Mouse (Mus musculus) liver, adult 2 months (tissue): ENCODE measurements around the gene Pnpla5. TPM values are rescaled to one million over a fixed set of nuclear protein-coding genes. Genes with fewer than 3 reads are reported as not detected.

Experiments used
- DNase-seq: peaks from one replicate; pipeline ENCODE4 v3.0.0-alpha.2; 2011; ENCODE audit warnings: low read depth, low spot score; ENCODE audit errors: extremely low read depth
- H3K27ac ChIP-seq: fragments of 200-500 bp; replicated peaks from 2 replicates; pipeline ENCODE4 v1.5.1; 2012; ENCODE audit warnings: low read depth, mild to moderate bottlenecking, control low read depth, inconsistent platforms, low read length; ENCODE audit not compliant: insufficient read depth
- H3K27me3 ChIP-seq: fragments of 200-500 bp; 2 replicates; pipeline ENCODE4 v1.6.1; 2012; ENCODE audit warnings: mild to moderate bottlenecking, moderate library complexity, low read length, inconsistent platforms; ENCODE audit not compliant: control insufficient read depth, insufficient read depth
- H3K36me3 ChIP-seq: fragments of 200-500 bp; 2 replicates; pipeline ENCODE4 v1.6.1; 2012; ENCODE audit warnings: low read length, inconsistent platforms; ENCODE audit not compliant: control insufficient read depth, insufficient read depth
- H3K4me1 ChIP-seq: fragments of 200-500 bp; 2 replicates; pipeline ENCODE4 v1.6.1; 2011; ENCODE audit warnings: low read length; ENCODE audit not compliant: control insufficient read depth, insufficient read depth
- H3K4me3 ChIP-seq: fragments of 200-500 bp; 2 replicates; pipeline ENCODE4 v1.5.1; 2011; ENCODE audit warnings: low read depth, mild to moderate bottlenecking, control low read depth, low read length, moderate library complexity; ENCODE audit not compliant: insufficient read depth
- H3K79me2 ChIP-seq: fragments of 200-500 bp; 2 replicates; pipeline ENCODE4 v1.6.1; 2012; ENCODE audit warnings: inconsistent platforms, mild to moderate bottlenecking, low read length, moderate library complexity; ENCODE audit not compliant: control insufficient read depth, insufficient read depth
- H3K9ac ChIP-seq: fragments of 200-500 bp; 2 replicates; pipeline ENCODE4 v1.6.1; 2012; ENCODE audit warnings: low read depth, mild to moderate bottlenecking, control low read depth, inconsistent platforms, low read length
- CTCF ChIP-seq: fragments of 200-500 bp; IDR thresholded peaks from 2 replicates; pipeline ENCODE4 v1.5.1; 2011; ENCODE audit warnings: low read depth, low read length, control low read depth
- POLR2A ChIP-seq: fragments of 200-500 bp; IDR thresholded peaks from 2 replicates; pipeline ENCODE4 v1.6.1; 2011; ENCODE audit warnings: low read length, control low read depth; ENCODE audit not compliant: insufficient read depth; ENCODE audit errors: extremely low read depth
- WGBS: fragments of 180-500 bp; shearing (Covaris S2); methylation state at CpG from one replicate; pipeline ENCODE4 v1.1.7; 2018; 5-methylcytosine and 5-hydroxymethylcytosine counted together
- polyA plus RNA-seq: library from polyadenylated mRNA; depleted of rRNA; stranded (reverse); fragments of >200 nt; gene quantifications from 2 replicates; pipeline ENCODE4 v1.2.3, GENCODE M21; 2012; rRNA removed
- total RNA-seq: library from RNA; depleted of rRNA; stranded (reverse); fragments of >200 nt; gene quantifications from 2 replicates; pipeline ENCODE4 v1.2.3, GENCODE M21; 2014; rRNA removed

Gene Pnpla5
- total RNA-seq: 0.07 and 0.28 TPM in 2 replicates
- 0.13 TPM in 1 of 2 replicates, not detected in the other for polyA plus RNA-seq

- WGBS: 71% methylated on average over 8 of the region's 8 CpGs
Measured at GRCm38 (mm10) chr15:84123075-84123474, at the start of gene Pnpla5. TSS of gene Pnpla5 (minus strand) at chr15:84123175.

GRCm38 (mm10) chr15:84171166-84171565 is 48.2 kb upstream of the Pnpla5 start:
- DNase-seq: no peak
- H3K27me3 ChIP-seq: no peaks in the 10 kb centered on the region
- 93% methylated on average over 7 of the region's 7 CpGs for WGBS
- H3K4me3 ChIP-seq: no peak overlapping the region
- no peak overlapping the region for H3K27ac ChIP-seq
- H3K36me3 ChIP-seq: peaks cover 13% of the 10 kb centered on the region; the same call in 1 of the 2 replicates
- no peak for TF ChIP-seq POLR2A
- no peak for TF ChIP-seq CTCF
- H3K4me1 ChIP-seq: peaks cover 5% of the 10 kb centered on the region
- no peak overlapping the region for H3K9ac ChIP-seq
- no peaks in the 10 kb centered on the region for H3K79me2 ChIP-seq

More at GRCm38 (mm10) chr15:84123075-84123474, at the start of gene Pnpla5:
- Histone ChIP-seq H3K36me3 (no peaks in the 10 kb centered on the region), H3K4me1 (peaks cover 2% of the 10 kb centered on the region; the same call in 1 of the 2 replicates), H3K27ac (no peak within 1 kb of the TSS), H3K4me3 (no peak within 1 kb of the TSS), H3K9ac (no peak within 1 kb of the TSS), H3K79me2 (no peaks in the 10 kb centered on the region), H3K27me3 (no peaks in the 10 kb centered on the region)
- no peak for DNase-seq
- no peak for TF ChIP-seq CTCF

- WGBS: 31% methylated on average over 1 of the region's 1 CpGs
- H3K79me2 ChIP-seq: no peaks in the 10 kb centered on the region
- no peak for TF ChIP-seq CTCF
- no peak overlapping the region; the same call in 1 of the 2 replicates for H3K27ac ChIP-seq
- H3K4me1 ChIP-seq: peaks cover 5% of the 10 kb centered on the region
- H3K27me3 ChIP-seq: no peaks in the 10 kb centered on the region
- H3K4me3 ChIP-seq: no peak overlapping the region
- no peak overlapping the region for H3K9ac ChIP-seq
- DNase-seq: peak; percentile 80
- peaks cover 8% of the 10 kb centered on the region; the same call in 1 of the 2 replicates for H3K36me3 ChIP-seq
Measured at GRCm38 (mm10) chr15:84169511-84169910, 46.5 kb upstream of the Pnpla5 start.

- Histone ChIP-seq H3K27ac (peak overlapping the region; percentile 74), H3K9ac (peak overlapping the region; percentile 87), H3K4me1 (peaks cover 5% of the 10 kb centered on the region), H3K4me3 (peak overlapping the region; percentile 85), H3K79me2 (no peaks in the 10 kb centered on the region), H3K27me3 (no peaks in the 10 kb centered on the region), H3K36me3 (0 out of 2 replicates have a peak, but pooled peaks cover 3% of the 10 kb centered on the region)
- peak; percentile 98 for DNase-seq
- TF ChIP-seq POLR2A (0 out of 2 replicates have a peak, but pooled peaks have one; percentile 19), CTCF (no peak)
- WGBS: 4% methylated on average over 28 of the region's 28 CpGs
Measured at GRCm38 (mm10) chr15:84168170-84169161, 45.5 kb upstream of the Pnpla5 start.

GRCm38 (mm10) chr15:84167600-84167999 is 44.6 kb upstream of the Pnpla5 start, which contains the start of gene Pnpla3:
TSS of gene Pnpla3 (plus strand) at chr15:84167837.
- Histone ChIP-seq H3K4me3 (peak within 1 kb of the TSS; percentile 85), H3K27ac (peak within 1 kb of the TSS; percentile 74), H3K36me3 (0 out of 2 replicates have a peak, but pooled peaks cover 3% of the 10 kb centered on the region), H3K9ac (peak within 1 kb of the TSS; percentile 87), H3K27me3 (no peaks in the 10 kb centered on the region), H3K4me1 (peaks cover 5% of the 10 kb centered on the region), H3K79me2 (no peaks in the 10 kb centered on the region)
- peak; percentile 80 for DNase-seq
- peak; percentile 78; the same call in 1 of the 2 replicates for TF ChIP-seq POLR2A
- TF ChIP-seq CTCF: peak; percentile 61
- WGBS: under 1% methylated on average over 28 of the region's 28 CpGs

GRCm38 (mm10) chr15:84166818-84167217 is 43.8 kb upstream of the Pnpla5 start:
- WGBS: 68% methylated on average over 6 of the region's 6 CpGs
- Histone ChIP-seq H3K79me2 (no peaks in the 10 kb centered on the region), H3K27ac (no peak overlapping the region), H3K4me1 (peaks cover 9% of the 10 kb centered on the region), H3K27me3 (no peaks in the 10 kb centered on the region), H3K9ac (no peak overlapping the region), H3K4me3 (no peak overlapping the region), H3K36me3 (0 out of 2 replicates have a peak, but pooled peaks cover 3% of the 10 kb centered on the region)
- TF ChIP-seq POLR2A (no peak), CTCF (no peak)
- DNase-seq: no peak
